ENCODE assay signal across 9 mouse cellular contexts in the genomic region with DNA sequence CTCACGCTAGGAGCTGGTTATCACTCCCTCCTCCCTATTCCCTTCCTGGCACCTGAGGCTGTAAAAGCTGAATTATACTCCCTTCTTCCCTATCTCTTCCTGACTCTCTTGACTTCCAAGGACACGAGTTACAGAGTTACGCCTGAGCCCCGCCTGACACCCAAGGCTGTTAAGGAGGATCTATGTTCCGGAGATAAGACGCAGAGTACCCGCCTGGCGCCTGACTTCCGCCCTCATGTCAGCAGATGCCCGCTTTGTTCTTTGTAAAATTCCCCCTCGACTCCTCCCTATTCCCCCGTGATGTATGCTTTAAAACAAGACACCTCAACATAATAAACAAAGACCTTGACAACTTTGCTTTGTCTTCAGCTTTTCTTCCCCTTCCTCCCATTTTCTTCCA. TPM values are rescaled to one million over a fixed set of nuclear protein-coding genes. Genes with fewer than 3 reads are reported as not detected.
DNase-seq lines count a peak whose midpoint lies in the region; ATAC-seq lines count a peak whose summit lies in the region.
"Had no signal": no experiment of that assay in that cellular context is flagged by ENCODE, and none has a peak within 500 bp of the region (broad histone marks: within the 10 kb centered on the region; RNA-seq: fewer than 3 reads in every experiment).

No protein-coding gene starts in this region.

- H3K4me2 ChIP-seq in midbrain, embryonic 11.5 days = no peak overlapping the region
- no peak overlapping the region for H3K4me2 ChIP-seq in midbrain, embryonic 13.5 days (replicated peaks)
- H3K4me2 ChIP-seq: midbrain, embryonic 12.5 days had no signal

- no peak overlapping the region for H3K9ac ChIP-seq in midbrain, embryonic 11.5 days (ENCODE audit: low read length)
- no peak overlapping the region for H3K9ac ChIP-seq in midbrain, embryonic 13.5 days (replicated peaks)
- H3K9ac ChIP-seq: midbrain, embryonic 12.5 days had no signal

- ATAC-seq in midbrain, embryonic 11.5 days (ENCODE audit: low FRiP score) = no peak
- no peak for ATAC-seq in midbrain, embryonic 13.5 days
- ATAC-seq in granulocyte monocyte progenitor cell, adult 5-6 weeks (replicated peaks; ENCODE audit: poor library complexity, severe bottlenecking) = peak; percentile 52

- no peaks in the 10 kb centered on the region for H3K27me3 ChIP-seq in midbrain, embryonic 11.5 days (ENCODE audit: control insufficient read depth, insufficient read depth, low read length)
- H3K27me3 ChIP-seq in midbrain, embryonic 13.5 days = no peaks in the 10 kb centered on the region
- H3K27me3 ChIP-seq: midbrain, embryonic 12.5 days had no signal

- 25% methylated on average over 12 of the region's 12 CpGs for WGBS in midbrain, embryonic 11.5 days
- 43% methylated on average over 12 of the region's 12 CpGs for WGBS in midbrain, embryonic 13.5 days

- peak; percentile 84 for DNase-seq in midbrain, embryonic 11.5 days (ENCODE audit: low spot score, missing footprints)
- DNase-seq in lung, postnatal 10 days = peak; percentile 7
- peak; percentile 70 for DNase-seq in thymus, postnatal 14 days
- DNase-seq in gastrocnemius, postnatal 10 days = no peak
- no peak for DNase-seq in left cerebral cortex, adult 18-20 months (ENCODE audit: low spot score in 2 of 2)
- no peak for DNase-seq in heart, postnatal 36 days

- intact Hi-C loops in heart, postnatal 36 days (cut with DNase I) = no loop called here

- H3K36me3 ChIP-seq in midbrain, embryonic 11.5 days (ENCODE audit: control insufficient read depth, insufficient read depth, low read length) = no peaks in the 10 kb centered on the region
- no peaks in the 10 kb centered on the region for H3K36me3 ChIP-seq in midbrain, embryonic 13.5 days
- H3K36me3 ChIP-seq: midbrain, embryonic 12.5 days had no signal

- no peak overlapping the region for H3K27ac ChIP-seq in midbrain, embryonic 11.5 days (ENCODE audit: low read depth, low read length)
- H3K27ac ChIP-seq in midbrain, embryonic 13.5 days = no peak overlapping the region
- H3K27ac ChIP-seq: midbrain, embryonic 12.5 days had no signal

- no peaks in the 10 kb centered on the region for H3K9me3 ChIP-seq in midbrain, embryonic 11.5 days (ENCODE audit: control insufficient read depth, low read length)
- H3K9me3 ChIP-seq in midbrain, embryonic 13.5 days = peaks cover 4% of the 10 kb centered on the region; the same call in 1 of the 2 replicates
- H3K9me3 ChIP-seq: midbrain, embryonic 12.5 days had no signal

- no peaks in the 10 kb centered on the region for H3K4me1 ChIP-seq in midbrain, embryonic 11.5 days (ENCODE audit: control insufficient read depth, insufficient read depth, low read length)
- H3K4me1 ChIP-seq in midbrain, embryonic 13.5 days (replicated peaks) = no peaks in the 10 kb centered on the region
- H3K4me1 ChIP-seq: midbrain, embryonic 12.5 days had no signal

- no peak overlapping the region for H3K4me3 ChIP-seq in midbrain, embryonic 11.5 days (ENCODE audit: low read depth, low read length)
- no peak overlapping the region for H3K4me3 ChIP-seq in midbrain, embryonic 13.5 days (replicated peaks)
- H3K4me3 ChIP-seq: midbrain, embryonic 12.5 days had no signal

RNA-seq across cellular contexts. Expression of a gene that starts 46.1 kb away (rescaled TPM):
- polyA plus RNA-seq in midbrain, embryonic 11.5 days (2014; fragmentation: Nextera tagmentation; extraction: Ambion mirVana) = 0.04 TPM in 1 of 2 replicates, not detected in the other
- 0.07 and 0.24 TPM in 2 replicates for polyA plus RNA-seq in midbrain, embryonic 13.5 days (2015; fragmentation: Nextera tagmentation; extraction: Ambion mirVana)
- total RNA-seq in granulocyte monocyte progenitor cell, adult 5-6 weeks (2014; fragmentation: Nextera tagmentation) = 0.49 TPM in 1 of 2 replicates, not detected in the other
- 1.1 and 1.8 TPM in 2 replicates for total RNA-seq in granulocyte monocyte progenitor cell, adult 5-6 weeks (2017)
- under 1 TPM; 0.23 to 0.47 TPM for total RNA-seq in gastrocnemius, postnatal 10 days (2021)
- total RNA-seq in left cerebral cortex, adult 18-20 months (2021) = 1 to 10 TPM; 1.7 to 1.9 TPM
- under 1 TPM in 1 of 2 experiments, not detected in 1; 0.11 TPM for total RNA-seq in heart, postnatal 36 days (2021)
- polyA plus RNA-seq: midbrain, embryonic 12.5 days had no signal

Comparison
In these comparisons a context has a peak if more than half of its experiments do, and no peak if none do; other contexts are left out.
1. DNase-seq: peak in midbrain, embryonic 11.5 days (single experiment), lung, postnatal 10 days (single experiment) and thymus, postnatal 14 days (single experiment); none in gastrocnemius, postnatal 10 days (single experiment), left cerebral cortex, adult 18-20 months (0 of 2) and heart, postnatal 36 days (0 of 2).